Mouse (Mus musculus) bone marrow, adult 2 months (tissue): Measurements from ENCODE around the gene Nipal1.

Source experiments
- CTCF ChIP-seq: fragments of 200-500 bp; IDR thresholded peaks from 2 replicates; pipeline ENCODE4 v1.5.1; 2011; ENCODE audit warnings: low read length, control low read depth; ENCODE audit not compliant: control insufficient read depth, insufficient read depth
- POLR2A ChIP-seq: fragments of 200-500 bp; IDR thresholded peaks from 2 replicates; pipeline ENCODE4 v1.6.1; 2011; ENCODE audit warnings: low read depth, mild to moderate bottlenecking, control low read depth, low read length, borderline replicate concordance; ENCODE audit not compliant: control insufficient read depth

DNA sequence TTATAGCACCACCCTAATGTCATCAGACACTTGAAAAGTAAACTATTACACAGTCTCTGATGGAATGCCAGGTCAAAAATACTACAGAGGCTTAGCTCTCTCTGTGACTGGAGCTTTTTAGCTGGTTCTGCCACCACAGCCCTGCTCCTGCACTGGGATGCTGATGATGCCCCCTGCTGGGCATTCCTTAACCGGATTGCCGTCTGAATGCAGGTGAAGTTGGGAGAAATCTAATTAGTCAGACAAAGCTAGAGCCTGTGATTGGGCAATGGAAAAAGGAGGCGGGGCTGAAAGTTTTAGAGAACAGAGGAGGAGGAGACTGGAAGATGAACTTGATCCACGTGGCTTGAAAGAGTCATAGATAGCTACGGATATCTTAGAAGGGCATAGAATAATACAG is 46.6 kb upstream of the Nipal1 start:
- peak; percentile 53; the same call in 1 of the 2 replicates for TF ChIP-seq CTCF
- TF ChIP-seq POLR2A = no peak
